Mouse (Mus musculus): ENCODE measurements around the gene Card6. TPM values are rescaled to one million over a fixed set of nuclear protein-coding genes. Genes with fewer than 3 reads are reported as not detected.

The Card6 gene
- polyA plus RNA-seq (2014; fragmentation: Nextera tagmentation; extraction: Ambion mirVana), result 0.97 and 1.6 TPM in 2 replicates

DNA sequence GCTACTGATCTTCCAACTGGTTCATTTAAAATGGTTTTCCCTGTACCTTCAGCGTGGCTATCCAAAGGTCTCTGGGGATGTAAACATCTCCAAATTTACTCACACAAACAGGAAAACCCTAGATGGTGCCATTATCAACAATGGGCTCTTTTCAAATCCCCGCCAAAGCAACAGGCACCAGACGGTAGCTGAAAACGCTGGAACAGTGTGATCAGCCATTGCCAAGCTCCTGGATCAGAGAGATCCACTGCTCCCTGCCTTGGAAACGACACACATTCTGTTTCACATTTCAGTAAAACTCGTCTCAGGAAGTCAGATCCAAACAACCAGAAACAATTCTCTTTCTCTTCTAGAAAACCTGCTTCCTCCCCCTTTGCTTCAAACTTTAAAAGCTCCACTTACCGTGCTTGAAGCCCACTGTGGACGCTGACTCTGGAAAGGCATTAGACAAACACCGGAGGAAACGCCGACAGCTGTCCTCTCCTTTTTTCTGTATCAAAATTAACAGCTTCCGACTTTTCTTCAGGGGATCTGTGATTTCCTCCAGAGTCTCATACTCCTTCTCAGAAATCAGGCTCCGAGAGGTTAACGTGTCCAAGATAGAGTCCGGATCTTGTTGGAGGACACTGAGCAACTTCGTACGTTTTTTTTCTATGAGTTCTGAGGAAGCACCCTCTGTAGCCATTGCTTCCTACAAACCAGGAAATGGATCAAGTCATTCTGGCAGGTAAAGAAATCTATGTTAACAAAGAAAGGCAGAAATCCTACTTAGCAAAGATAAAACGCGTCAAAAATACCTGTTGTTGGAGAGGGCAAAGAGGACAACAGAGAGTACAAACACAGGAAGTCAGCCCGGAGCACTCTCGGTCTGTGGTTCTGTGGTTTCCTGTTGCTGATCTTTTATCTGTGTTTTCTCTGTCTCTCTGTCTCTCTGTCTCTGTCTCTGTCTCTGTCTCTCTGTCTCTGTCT is at the start of gene Card6:
Gene Card6, minus strand, starts transcription at position 854 of the 969 bp plus-strand sequence.
- no peak for ATAC-seq (replicated peaks; ENCODE audit: low FRiP score)
- no peaks in the 10 kb centered on the region for H3K4me1 ChIP-seq (replicated peaks; ENCODE audit: control insufficient read depth, insufficient read depth, low read length)
- H3K36me3 ChIP-seq (ENCODE audit: control insufficient read depth, insufficient read depth, low read length), result no peaks in the 10 kb centered on the region
- no peak within 1 kb of the TSS for H3K4me3 ChIP-seq (ENCODE audit: low read depth, low read length)
- DNase-seq (ENCODE audit: low spot score), result no peak
- H3K4me2 ChIP-seq (ENCODE audit: low read depth, low read length, severe bottlenecking), result no peak within 1 kb of the TSS
- H3K27me3 ChIP-seq (ENCODE audit: control insufficient read depth, insufficient read depth, low read length), result no peaks in the 10 kb centered on the region
- H3K27ac ChIP-seq (ENCODE audit: low read depth, low read length), result no peak within 1 kb of the TSS
- no peaks in the 10 kb centered on the region for H3K9me3 ChIP-seq (ENCODE audit: control insufficient read depth, low read length)
- 77% methylated on average over 21 of the region's 21 CpGs for WGBS
- no peak within 1 kb of the TSS for H3K9ac ChIP-seq (ENCODE audit: low read length)

DNA sequence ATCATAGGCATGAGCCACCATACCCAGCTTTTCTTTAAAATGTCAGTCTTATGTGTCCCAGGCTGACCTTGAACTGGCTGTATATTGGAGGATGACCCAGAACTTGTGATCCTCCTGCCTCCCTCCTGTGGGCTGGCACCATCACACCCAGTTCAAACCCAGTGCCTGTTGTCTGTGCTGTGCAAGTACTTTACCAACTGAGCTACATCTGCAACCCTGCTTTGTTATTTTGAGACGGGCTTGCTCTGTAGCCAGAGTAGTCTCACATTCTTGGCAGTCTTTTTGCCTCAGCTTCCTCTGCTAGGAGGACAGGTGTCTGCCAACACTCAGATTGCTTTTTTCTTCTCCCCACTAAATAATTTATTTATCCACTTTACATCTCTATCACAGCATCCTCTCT is 49.0 kb upstream of the Card6 start:
- 73% methylated on average over 1 of the region's 1 CpGs for WGBS

DNA sequence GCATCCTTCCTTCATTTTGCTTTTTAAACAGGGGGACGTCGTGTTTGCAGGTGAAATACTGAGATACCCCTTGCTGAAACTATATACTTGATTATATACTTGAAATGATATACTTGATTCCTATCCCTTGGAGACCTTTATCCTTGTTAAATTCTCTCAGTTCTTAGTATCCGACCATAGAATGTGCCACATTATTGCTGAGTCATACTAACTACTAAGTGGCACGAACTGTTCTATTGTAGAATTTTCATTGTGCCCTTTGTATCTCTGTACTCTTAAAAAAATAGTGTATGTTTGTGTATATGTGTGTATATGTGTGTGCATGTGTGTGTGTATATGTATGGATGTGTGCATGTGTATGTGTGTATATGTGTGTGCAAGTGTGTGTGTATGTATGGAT is 48.0 kb upstream of the Card6 start:
- WGBS, result 91% methylated on average over 4 of the region's 4 CpGs
- Histone ChIP-seq H3K4me2 (ENCODE audit: low read depth, low read length, severe bottlenecking) (no peak overlapping the region), H3K4me1 (replicated peaks; ENCODE audit: control insufficient read depth, insufficient read depth, low read length) (no peaks in the 10 kb centered on the region), H3K27me3 (ENCODE audit: control insufficient read depth, insufficient read depth, low read length) (no peaks in the 10 kb centered on the region), H3K4me3 (ENCODE audit: low read depth, low read length) (no peak overlapping the region), H3K9ac (ENCODE audit: low read length) (no peak overlapping the region), H3K27ac (ENCODE audit: low read depth, low read length) (no peak overlapping the region), H3K9me3 (ENCODE audit: control insufficient read depth, low read length) (no peaks in the 10 kb centered on the region), H3K36me3 (ENCODE audit: control insufficient read depth, insufficient read depth, low read length) (no peaks in the 10 kb centered on the region)
- DNase-seq (ENCODE audit: low spot score), result no peak
- no peak for ATAC-seq (replicated peaks; ENCODE audit: low FRiP score)

More for the DNA sequence above, 49.0 kb upstream of the Card6 start:
- Histone ChIP-seq H3K9me3 (ENCODE audit: control insufficient read depth, low read length) (no peaks in the 10 kb centered on the region), H3K4me1 (replicated peaks; ENCODE audit: control insufficient read depth, insufficient read depth, low read length) (no peaks in the 10 kb centered on the region), H3K9ac (ENCODE audit: low read length) (no peak overlapping the region), H3K4me3 (ENCODE audit: low read depth, low read length) (no peak overlapping the region), H3K36me3 (ENCODE audit: control insufficient read depth, insufficient read depth, low read length) (no peaks in the 10 kb centered on the region), H3K27ac (ENCODE audit: low read depth, low read length) (no peak overlapping the region), H3K4me2 (ENCODE audit: low read depth, low read length, severe bottlenecking) (no peak overlapping the region), H3K27me3 (ENCODE audit: control insufficient read depth, insufficient read depth, low read length) (no peaks in the 10 kb centered on the region)
- ATAC-seq (replicated peaks; ENCODE audit: low FRiP score) (no peak), DNase-seq (ENCODE audit: low spot score) (no peak)

DNA sequence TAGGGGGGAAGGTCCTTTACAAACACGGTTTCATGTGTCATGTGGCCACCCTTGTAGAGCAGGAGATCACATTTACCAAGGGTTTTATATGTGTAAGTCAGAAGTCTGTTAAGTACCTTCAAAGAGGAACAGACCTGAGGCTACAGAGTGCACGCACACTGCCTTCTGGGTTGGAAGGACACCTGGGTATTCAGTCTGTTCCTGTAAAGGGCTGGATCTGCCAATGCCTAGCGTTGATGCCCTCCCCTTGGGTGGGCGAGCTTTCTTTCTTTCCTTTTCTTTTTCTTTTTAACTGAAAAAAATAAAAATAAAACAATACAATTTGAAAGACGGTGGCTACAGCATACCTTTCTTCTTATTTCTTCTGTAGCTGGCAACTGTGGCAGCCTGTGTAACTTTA is 46.8 kb upstream of the Card6 start:
- H3K27ac ChIP-seq (ENCODE audit: low read depth, low read length), result no peak overlapping the region
- no peak overlapping the region for H3K9ac ChIP-seq (ENCODE audit: low read length)
- ATAC-seq (replicated peaks; ENCODE audit: low FRiP score) (no peak), DNase-seq (ENCODE audit: low spot score) (no peak)
- no peaks in the 10 kb centered on the region for H3K9me3 ChIP-seq (ENCODE audit: control insufficient read depth, low read length)
- no peak overlapping the region for H3K4me2 ChIP-seq (ENCODE audit: low read depth, low read length, severe bottlenecking)
- no peak overlapping the region for H3K4me3 ChIP-seq (ENCODE audit: low read depth, low read length)
- 72% methylated on average over 5 of the region's 5 CpGs for WGBS
- H3K4me1 ChIP-seq (replicated peaks; ENCODE audit: control insufficient read depth, insufficient read depth, low read length), result no peaks in the 10 kb centered on the region
- no peaks in the 10 kb centered on the region for H3K27me3 ChIP-seq (ENCODE audit: control insufficient read depth, insufficient read depth, low read length)
- no peaks in the 10 kb centered on the region for H3K36me3 ChIP-seq (ENCODE audit: control insufficient read depth, insufficient read depth, low read length)

DNA sequence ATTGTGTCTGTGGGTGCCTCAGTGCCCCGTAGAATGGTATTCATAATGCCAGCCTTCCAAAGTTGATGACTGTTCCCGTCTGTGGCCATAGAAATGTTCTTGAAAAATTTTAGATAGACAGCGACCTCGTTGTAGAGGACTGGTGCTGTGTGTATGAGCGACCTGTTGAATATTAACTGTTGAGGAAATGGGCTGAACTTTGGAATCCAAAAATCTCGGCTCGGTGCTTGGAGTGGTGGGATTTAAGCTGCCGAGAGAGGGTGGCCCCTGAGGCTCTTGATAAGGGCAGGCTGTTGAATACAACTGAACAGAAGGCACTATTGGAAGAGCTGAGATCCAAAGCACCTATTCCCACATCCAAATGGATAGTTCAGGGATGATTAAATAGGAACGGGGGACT is 46.3 kb upstream of the Card6 start:
- no peak for ATAC-seq (replicated peaks; ENCODE audit: low FRiP score)

DNA sequence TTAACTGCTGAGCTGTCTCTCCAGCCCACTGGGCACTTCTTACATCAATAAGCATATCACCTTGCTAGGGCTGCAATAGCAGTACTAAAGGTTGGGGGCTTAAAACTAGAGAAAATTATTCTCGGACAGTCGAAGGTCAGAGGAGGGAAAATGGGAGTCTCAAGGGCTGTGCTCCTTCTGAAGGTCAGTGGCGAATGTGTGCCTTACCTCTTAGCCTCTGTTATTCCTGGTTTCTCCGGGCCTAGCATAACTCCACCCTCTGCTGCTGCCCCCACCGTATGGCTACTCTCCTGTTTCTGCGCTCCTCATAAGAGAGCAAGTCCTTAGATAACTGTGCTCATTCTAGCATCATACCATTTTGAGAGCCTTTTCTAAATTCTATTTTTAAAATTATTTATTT is 43.8 kb upstream of the Card6 start:
- Histone ChIP-seq H3K4me1 (replicated peaks; ENCODE audit: control insufficient read depth, insufficient read depth, low read length) (no peaks in the 10 kb centered on the region), H3K9me3 (ENCODE audit: control insufficient read depth, low read length) (no peaks in the 10 kb centered on the region), H3K9ac (ENCODE audit: low read length) (no peak overlapping the region), H3K27me3 (ENCODE audit: control insufficient read depth, insufficient read depth, low read length) (no peaks in the 10 kb centered on the region), H3K4me3 (ENCODE audit: low read depth, low read length) (no peak overlapping the region), H3K4me2 (ENCODE audit: low read depth, low read length, severe bottlenecking) (no peak overlapping the region), H3K27ac (ENCODE audit: low read depth, low read length) (no peak overlapping the region), H3K36me3 (ENCODE audit: control insufficient read depth, insufficient read depth, low read length) (no peaks in the 10 kb centered on the region)
- DNase-seq (ENCODE audit: low spot score), result no peak
- WGBS, result 94% methylated on average over 6 of the region's 6 CpGs
- ATAC-seq (replicated peaks; ENCODE audit: low FRiP score), result no peak

More for the DNA sequence above, 46.3 kb upstream of the Card6 start:
- no peak overlapping the region for H3K27ac ChIP-seq (ENCODE audit: low read depth, low read length)
- H3K4me2 ChIP-seq (ENCODE audit: low read depth, low read length, severe bottlenecking), result no peak overlapping the region
- H3K36me3 ChIP-seq (ENCODE audit: control insufficient read depth, insufficient read depth, low read length), result no peaks in the 10 kb centered on the region
- no peak overlapping the region for H3K4me3 ChIP-seq (ENCODE audit: low read depth, low read length)
- no peaks in the 10 kb centered on the region for H3K9me3 ChIP-seq (ENCODE audit: control insufficient read depth, low read length)
- no peaks in the 10 kb centered on the region for H3K27me3 ChIP-seq (ENCODE audit: control insufficient read depth, insufficient read depth, low read length)
- no peak for DNase-seq (ENCODE audit: low spot score)
- no peaks in the 10 kb centered on the region for H3K4me1 ChIP-seq (replicated peaks; ENCODE audit: control insufficient read depth, insufficient read depth, low read length)
- WGBS, result 85% methylated on average over 9 of the region's 9 CpGs
- H3K9ac ChIP-seq (ENCODE audit: low read length), result no peak overlapping the region

DNA sequence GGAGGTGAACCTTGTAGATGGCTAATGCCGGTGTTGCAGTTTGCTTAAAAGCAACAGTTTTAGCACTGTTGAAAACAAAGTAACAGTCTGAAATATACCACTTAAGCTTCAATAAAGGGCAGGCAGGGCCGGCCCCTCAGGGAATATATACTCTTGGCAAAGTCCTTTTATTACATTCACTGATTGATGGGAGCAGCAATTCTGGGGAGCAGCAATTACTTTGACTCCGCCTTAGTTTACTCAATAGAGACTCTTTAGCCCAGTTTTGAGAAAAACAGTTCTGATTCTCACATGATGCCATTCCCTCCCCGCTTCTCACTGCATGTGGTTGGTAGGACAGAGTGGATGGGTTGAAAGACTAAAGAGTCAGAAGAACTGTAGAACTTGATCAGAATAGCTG is 40.8 kb upstream of the Card6 start:
- no peak overlapping the region for H3K27ac ChIP-seq (ENCODE audit: low read depth, low read length)
- H3K36me3 ChIP-seq (ENCODE audit: control insufficient read depth, insufficient read depth, low read length), result no peaks in the 10 kb centered on the region
- no peak overlapping the region for H3K9ac ChIP-seq (ENCODE audit: low read length)
- no peaks in the 10 kb centered on the region for H3K27me3 ChIP-seq (ENCODE audit: control insufficient read depth, insufficient read depth, low read length)
- DNase-seq (ENCODE audit: low spot score), result no peak
- 75% methylated on average over 4 of the region's 4 CpGs for WGBS
- H3K4me2 ChIP-seq (ENCODE audit: low read depth, low read length, severe bottlenecking), result no peak overlapping the region
- no peaks in the 10 kb centered on the region; the same call in 1 of the 2 replicates for H3K4me1 ChIP-seq (replicated peaks; ENCODE audit: control insufficient read depth, insufficient read depth, low read length)
- no peaks in the 10 kb centered on the region for H3K9me3 ChIP-seq (ENCODE audit: control insufficient read depth, low read length)
- no peak for ATAC-seq (replicated peaks; ENCODE audit: low FRiP score)
- no peak overlapping the region for H3K4me3 ChIP-seq (ENCODE audit: low read depth, low read length)

DNA sequence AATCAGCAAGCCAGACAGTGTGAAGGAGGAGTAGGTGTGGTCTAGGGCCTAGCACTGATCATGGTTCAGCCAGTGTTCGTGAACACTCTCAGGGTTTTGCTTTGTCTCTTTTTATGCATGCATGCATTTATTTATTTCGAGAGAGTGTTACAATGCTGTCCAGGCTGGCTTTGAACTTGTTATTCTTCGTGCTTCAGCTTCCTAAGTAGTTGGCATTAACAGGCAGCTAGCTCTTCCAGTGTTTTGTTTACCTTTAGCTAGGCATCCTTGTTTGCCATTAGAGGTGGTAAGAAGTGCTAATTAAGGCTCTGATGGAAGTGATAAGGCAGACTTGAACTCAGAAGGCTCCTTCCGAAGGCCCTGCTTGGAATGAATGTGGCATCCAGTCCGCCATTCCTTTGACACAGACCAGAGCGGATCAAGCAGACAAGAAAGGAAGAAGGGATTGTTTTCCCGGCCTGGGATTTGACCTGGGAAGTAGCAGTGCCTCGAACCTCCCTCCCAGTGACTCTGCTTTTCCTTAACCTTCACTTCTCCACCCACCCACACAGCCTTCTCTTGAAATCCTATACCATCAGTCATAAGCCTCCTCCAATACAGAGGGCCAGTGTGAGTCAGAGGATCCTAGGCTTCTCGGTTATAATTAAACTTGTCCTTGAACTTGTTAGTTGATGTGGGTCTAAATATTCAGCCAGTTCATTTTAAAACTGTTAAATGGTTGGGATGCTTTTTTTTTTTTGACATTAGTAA is 37.0 kb upstream of the Card6 start:
- H3K4me3 ChIP-seq (ENCODE audit: low read depth, low read length), result peak overlapping the region; percentile 60
- H3K27me3 ChIP-seq (ENCODE audit: control insufficient read depth, insufficient read depth, low read length), result no peaks in the 10 kb centered on the region
- H3K36me3 ChIP-seq (ENCODE audit: control insufficient read depth, insufficient read depth, low read length), result no peaks in the 10 kb centered on the region
- no peak overlapping the region for H3K27ac ChIP-seq (ENCODE audit: low read depth, low read length)
- no peaks in the 10 kb centered on the region; the same call in 1 of the 2 replicates for H3K4me1 ChIP-seq (replicated peaks; ENCODE audit: control insufficient read depth, insufficient read depth, low read length)
- no peak for ATAC-seq (replicated peaks; ENCODE audit: low FRiP score)
- 44% methylated on average over 9 of the region's 9 CpGs for WGBS
- H3K9me3 ChIP-seq (ENCODE audit: control insufficient read depth, low read length), result no peaks in the 10 kb centered on the region
- peak overlapping the region; percentile 70 for H3K4me2 ChIP-seq (ENCODE audit: low read depth, low read length, severe bottlenecking)
- no peak for DNase-seq (ENCODE audit: low spot score)
- H3K9ac ChIP-seq (ENCODE audit: low read length), result no peak overlapping the region; the same call in 1 of the 2 replicates

Measured in forebrain, embryonic 11.5 days (tissue).